Mouse (Mus musculus) brain, embryonic 14.5 days (tissue): Measurements from ENCODE around the gene Syt8.

Source experiments
- CTCF ChIP-seq: fragments of 200-500 bp; IDR thresholded peaks from 2 replicates; pipeline ENCODE4 v1.5.1; 2012; ENCODE audit warnings: inconsistent platforms, mild to moderate bottlenecking, moderate library complexity, borderline replicate concordance; ENCODE audit not compliant: insufficient read depth, insufficient read length; ENCODE audit errors: extremely low read depth
- POLR2A ChIP-seq: fragments of 200-500 bp; IDR thresholded peaks from 2 replicates; pipeline ENCODE4 v1.6.1; 2012; ENCODE audit warnings: mild to moderate bottlenecking, inconsistent platforms, borderline replicate concordance; ENCODE audit not compliant: poor library complexity, insufficient read depth, insufficient read length, severe bottlenecking; ENCODE audit errors: extremely low read depth

DNA sequence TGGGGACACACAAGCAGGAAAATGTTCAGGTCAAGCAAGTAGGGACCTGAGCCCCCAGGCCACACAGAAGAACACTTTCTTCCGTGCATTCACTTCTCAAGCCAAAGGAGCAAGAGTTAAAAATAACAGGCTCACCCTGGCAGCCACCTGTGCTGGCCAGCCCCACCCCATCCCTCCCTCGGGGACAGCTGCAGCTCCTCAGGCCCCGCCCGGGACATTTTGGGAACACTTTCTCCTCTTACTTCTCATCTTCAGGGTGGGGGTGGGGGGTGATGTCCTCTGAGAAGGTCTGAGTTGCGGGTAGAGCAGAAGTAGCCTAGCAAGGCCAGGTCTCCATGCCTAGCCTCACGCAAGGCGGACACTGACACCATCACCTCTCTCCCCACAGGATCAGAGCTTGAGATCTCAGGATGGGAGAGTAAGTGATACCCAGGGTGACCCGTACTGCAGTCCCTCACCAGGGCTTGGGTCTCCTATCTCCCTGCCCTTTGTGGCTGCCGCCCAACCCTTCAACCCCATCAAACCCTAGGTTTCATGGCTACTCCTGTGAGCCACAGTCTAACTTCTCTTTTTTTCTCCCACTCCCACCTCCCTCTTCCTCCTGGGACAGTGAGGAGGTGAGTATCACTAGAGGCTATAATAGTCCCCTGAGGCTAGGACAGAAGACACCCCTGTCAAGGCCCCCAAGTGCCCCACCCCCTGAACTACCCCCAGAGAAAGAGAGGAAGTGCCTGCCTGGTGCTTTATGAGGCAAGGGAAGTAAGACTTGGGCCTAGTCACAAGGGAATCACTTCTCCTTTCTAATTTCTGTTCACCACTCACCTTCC, 7.6 kb downstream of the Syt8 start:
- TF ChIP-seq CTCF (no peak), POLR2A (no peak)
